Mouse (Mus musculus): ENCODE measurements at regions not wholly inside any gene's neighbourhood (a gene's known extent, or its start where the extent isn't known, plus 50 kb on each side); places are given as distances from the start of the nearest gene placed in this dataset.

DNA sequence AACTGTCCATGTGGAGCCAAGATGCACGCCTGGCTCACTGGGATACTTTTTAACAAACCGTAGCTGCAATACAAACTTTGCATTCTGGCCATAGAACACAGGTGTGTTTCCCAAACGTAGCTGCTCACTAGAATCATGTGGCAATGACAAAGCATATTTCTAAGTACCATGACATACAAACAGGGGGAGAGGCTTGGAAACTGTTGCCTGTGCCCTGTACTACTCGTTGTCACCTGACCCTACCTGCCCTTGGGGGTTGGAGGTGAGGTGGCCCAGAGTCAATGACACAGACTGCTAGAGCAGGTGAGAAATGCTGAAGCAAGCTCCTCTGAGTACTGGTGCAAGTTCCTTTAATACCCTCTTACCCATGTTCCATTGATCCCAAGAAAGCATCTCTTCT, 64.3 kb upstream of the Map4k3 start:
- Histone ChIP-seq H3K4me1 (peaks cover 21% of the 10 kb centered on the region), H3K27ac (replicated peaks) (no peak overlapping the region), H3K9me3 (0 out of 2 replicates have a peak, but pooled peaks cover 7% of the 10 kb centered on the region), H3K4me3 (no peak overlapping the region), H3K4me2 (no peak overlapping the region), H3K27me3 (replicated peaks) (no peaks in the 10 kb centered on the region), H3K36me3 (no peaks in the 10 kb centered on the region), H3K9ac (no peak overlapping the region)
- WGBS = 84% methylated on average over 4 of the region's 4 CpGs
- no peak for ATAC-seq (ENCODE audit: extremely low read depth, insufficient number of reproducible peaks, low FRiP score, low TSS enrichment)

DNA sequence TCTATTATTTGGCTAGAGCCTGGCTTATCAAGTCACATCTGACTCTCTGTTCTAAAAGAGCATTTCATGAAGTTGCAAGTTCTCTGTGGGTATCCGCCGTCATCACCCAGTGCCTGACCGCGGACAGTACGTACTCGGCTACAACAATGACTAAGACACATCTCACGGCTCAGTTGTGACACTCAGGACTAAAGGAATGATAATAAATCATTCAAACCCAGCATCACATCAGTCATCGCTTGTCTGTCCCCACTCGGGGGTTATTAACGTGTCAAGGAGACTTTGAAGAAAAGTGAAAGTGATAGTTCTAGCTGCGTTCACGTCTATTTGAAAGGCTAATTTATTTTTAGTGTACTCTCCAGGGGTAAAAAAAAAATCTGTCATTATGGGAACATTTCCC, 61.4 kb upstream of the Map4k3 start:
- no peak for ATAC-seq (ENCODE audit: extremely low read depth, insufficient number of reproducible peaks, low FRiP score, low TSS enrichment)
- Histone ChIP-seq H3K9me3 (0 out of 2 replicates have a peak, but pooled peaks cover 7% of the 10 kb centered on the region), H3K27me3 (replicated peaks) (no peaks in the 10 kb centered on the region), H3K27ac (replicated peaks) (no peak overlapping the region), H3K36me3 (no peaks in the 10 kb centered on the region), H3K4me2 (no peak overlapping the region), H3K4me1 (peaks cover 27% of the 10 kb centered on the region), H3K9ac (no peak overlapping the region), H3K4me3 (no peak overlapping the region)
- whole genome bisulfite sequencing = 71% methylated on average over 12 of the region's 12 CpGs

DNA sequence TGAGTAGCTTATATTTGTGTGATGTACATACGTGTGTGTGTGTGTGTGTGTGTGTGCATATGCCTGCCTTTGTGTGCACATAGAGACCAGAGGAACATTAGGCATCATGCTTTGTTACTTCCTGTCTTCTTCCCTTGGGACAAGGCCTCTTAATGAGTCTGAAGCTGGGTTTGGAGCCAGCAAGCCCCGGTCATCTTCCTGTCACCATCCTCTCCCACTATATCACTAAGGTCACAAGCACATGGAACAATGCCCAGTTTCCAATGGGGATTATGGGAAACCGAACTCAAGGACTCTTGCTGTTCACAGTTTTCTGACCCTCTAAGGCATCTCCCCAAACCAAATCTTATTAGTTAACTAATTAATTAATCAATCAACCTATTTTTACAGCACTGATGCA, 60.7 kb upstream of the Map4k3 start:
- H3K4me1 ChIP-seq = peaks cover 31% of the 10 kb centered on the region
- 51% methylated on average over 3 of the region's 3 CpGs for WGBS
- no peak overlapping the region for H3K4me3 ChIP-seq
- no peaks in the 10 kb centered on the region for H3K27me3 ChIP-seq (replicated peaks)
- H3K36me3 ChIP-seq = no peaks in the 10 kb centered on the region
- no peak overlapping the region for H3K9ac ChIP-seq
- H3K4me2 ChIP-seq = no peak overlapping the region
- ATAC-seq (ENCODE audit: extremely low read depth, insufficient number of reproducible peaks, low FRiP score, low TSS enrichment) = no peak
- peak overlapping the region; percentile 15; the same call in 1 of the 2 replicates for H3K27ac ChIP-seq (replicated peaks)
- H3K9me3 ChIP-seq = 0 out of 2 replicates have a peak, but pooled peaks cover 7% of the 10 kb centered on the region

DNA sequence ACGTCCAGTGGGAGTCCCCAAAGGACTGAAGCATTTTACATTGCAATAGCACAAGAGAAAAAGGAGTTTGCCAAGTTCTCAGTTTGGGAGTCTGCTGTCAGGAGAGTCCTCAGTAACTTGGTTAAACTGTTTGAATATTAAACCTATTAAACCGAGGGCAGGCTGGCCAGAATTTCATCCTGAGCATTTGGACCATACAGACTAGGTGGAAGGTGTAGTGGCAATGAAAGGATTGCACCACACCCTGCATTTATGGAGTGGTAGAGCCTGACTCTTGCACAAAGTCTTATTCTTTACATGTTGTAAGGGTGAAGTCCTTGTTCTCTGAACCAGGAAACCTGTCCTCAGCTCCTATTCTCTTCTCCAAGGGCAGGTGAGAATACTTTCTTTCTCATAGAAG, 58.6 kb upstream of the Map4k3 start:
- H3K27me3 ChIP-seq (replicated peaks) = no peaks in the 10 kb centered on the region
- 73% methylated on average over 2 of the region's 2 CpGs for WGBS
- H3K9ac ChIP-seq = no peak overlapping the region
- no peak overlapping the region for H3K4me3 ChIP-seq
- no peak overlapping the region for H3K4me2 ChIP-seq
- H3K27ac ChIP-seq (replicated peaks) = no peak overlapping the region
- no peak for ATAC-seq (ENCODE audit: extremely low read depth, insufficient number of reproducible peaks, low FRiP score, low TSS enrichment)
- peaks cover 31% of the 10 kb centered on the region for H3K4me1 ChIP-seq
- no peaks in the 10 kb centered on the region for H3K36me3 ChIP-seq
- 0 out of 2 replicates have a peak, but pooled peaks cover 7% of the 10 kb centered on the region for H3K9me3 ChIP-seq

DNA sequence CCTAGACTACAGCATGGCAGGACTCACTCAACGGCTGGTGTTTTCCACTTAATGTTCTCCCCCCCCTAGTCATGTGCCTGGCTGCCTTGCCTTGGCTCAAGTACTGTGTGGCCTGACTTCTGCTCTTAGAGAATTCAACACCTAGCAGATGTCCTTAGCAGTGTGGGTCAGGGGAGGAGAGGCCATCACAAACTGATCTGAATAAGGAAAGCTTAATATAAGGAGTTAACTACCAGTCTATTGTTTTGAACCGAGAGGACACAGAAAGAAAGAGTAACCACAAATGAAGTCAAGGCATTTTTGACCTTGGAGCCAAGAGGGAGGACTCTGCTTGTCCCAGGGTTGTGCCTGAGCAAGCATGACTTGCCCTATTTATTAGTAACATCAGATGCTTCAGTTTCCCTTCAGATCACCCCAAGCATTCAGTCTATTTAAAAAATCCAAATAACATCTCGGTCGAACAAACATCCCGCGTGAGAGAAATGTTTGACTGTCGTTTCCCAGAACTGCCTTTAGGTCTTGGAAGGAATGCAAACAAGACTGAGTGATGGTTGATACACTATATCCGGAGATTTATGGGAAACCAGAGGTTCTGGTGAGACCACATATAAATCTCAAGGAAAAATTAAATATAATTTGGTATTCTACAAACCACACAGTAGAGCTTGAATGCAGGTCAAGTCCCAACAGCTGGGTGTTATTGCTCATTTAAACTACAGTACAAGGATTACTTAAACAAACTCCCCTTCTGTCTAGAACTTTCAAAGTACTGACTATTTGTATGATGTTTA, 58.0 kb upstream of the Map4k3 start:
- Histone ChIP-seq H3K4me3 (no peak overlapping the region), H3K27me3 (replicated peaks) (no peaks in the 10 kb centered on the region), H3K4me1 (peaks cover 31% of the 10 kb centered on the region), H3K36me3 (no peaks in the 10 kb centered on the region), H3K9ac (no peak overlapping the region), H3K4me2 (no peak overlapping the region), H3K27ac (replicated peaks) (no peak overlapping the region), H3K9me3 (0 out of 2 replicates have a peak, but pooled peaks cover 7% of the 10 kb centered on the region)
- no peak for ATAC-seq (ENCODE audit: extremely low read depth, insufficient number of reproducible peaks, low FRiP score, low TSS enrichment)
- WGBS = 66% methylated on average over 8 of the region's 8 CpGs

DNA sequence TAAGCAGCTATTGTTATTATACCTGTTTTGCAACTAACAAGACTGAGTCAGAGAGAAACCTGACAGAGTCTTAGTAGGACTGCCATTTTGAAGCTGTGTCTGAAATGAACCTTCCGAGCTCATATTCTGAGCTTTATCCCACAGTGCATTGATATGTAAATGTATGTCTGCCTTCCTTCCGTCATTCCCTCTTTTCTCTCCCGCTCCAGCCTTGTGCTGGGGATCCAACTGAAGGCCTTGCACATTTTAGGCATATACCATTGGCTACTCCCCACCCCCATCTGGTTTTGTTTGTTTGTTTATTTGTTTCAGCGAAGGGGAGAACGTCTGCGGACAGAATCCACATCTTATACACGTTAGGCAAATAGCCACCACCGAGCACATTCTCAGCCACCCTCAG, 57.2 kb upstream of the Map4k3 start:
- ATAC-seq (ENCODE audit: extremely low read depth, insufficient number of reproducible peaks, low FRiP score, low TSS enrichment) = no peak
- Histone ChIP-seq H3K27me3 (replicated peaks) (no peaks in the 10 kb centered on the region), H3K4me1 (peaks cover 31% of the 10 kb centered on the region), H3K36me3 (no peaks in the 10 kb centered on the region), H3K4me3 (no peak overlapping the region), H3K9me3 (0 out of 2 replicates have a peak, but pooled peaks cover 7% of the 10 kb centered on the region), H3K9ac (no peak overlapping the region), H3K4me2 (no peak overlapping the region), H3K27ac (replicated peaks) (no peak overlapping the region)
- WGBS = 79% methylated on average over 8 of the region's 8 CpGs

DNA sequence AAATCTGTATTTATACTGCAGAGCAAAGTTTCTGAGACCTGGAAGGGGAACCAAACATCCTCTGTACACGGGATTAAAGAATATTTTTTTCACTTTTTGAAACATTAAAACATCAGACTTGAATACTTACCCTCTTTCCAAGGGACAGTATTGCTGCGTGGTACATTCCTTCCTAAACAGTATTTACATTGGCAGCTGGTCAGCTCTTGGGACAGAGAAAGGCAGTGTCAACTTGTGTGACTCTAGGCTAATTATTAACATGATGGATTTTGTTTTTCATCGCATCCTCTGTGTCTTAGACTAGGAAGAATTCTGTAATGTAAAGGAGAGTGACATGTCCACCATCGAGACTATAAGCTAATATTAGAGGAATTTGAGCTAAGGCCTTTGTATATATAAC, 56.8 kb upstream of the Map4k3 start:
- Histone ChIP-seq H3K9me3 (0 out of 2 replicates have a peak, but pooled peaks cover 7% of the 10 kb centered on the region), H3K36me3 (no peaks in the 10 kb centered on the region), H3K4me1 (peaks cover 34% of the 10 kb centered on the region), H3K4me3 (no peak overlapping the region), H3K27me3 (replicated peaks) (no peaks in the 10 kb centered on the region), H3K27ac (replicated peaks) (no peak overlapping the region), H3K9ac (no peak overlapping the region), H3K4me2 (no peak overlapping the region)
- WGBS = 56% methylated on average over 4 of the region's 4 CpGs
- no peak for ATAC-seq (ENCODE audit: extremely low read depth, insufficient number of reproducible peaks, low FRiP score, low TSS enrichment)

DNA sequence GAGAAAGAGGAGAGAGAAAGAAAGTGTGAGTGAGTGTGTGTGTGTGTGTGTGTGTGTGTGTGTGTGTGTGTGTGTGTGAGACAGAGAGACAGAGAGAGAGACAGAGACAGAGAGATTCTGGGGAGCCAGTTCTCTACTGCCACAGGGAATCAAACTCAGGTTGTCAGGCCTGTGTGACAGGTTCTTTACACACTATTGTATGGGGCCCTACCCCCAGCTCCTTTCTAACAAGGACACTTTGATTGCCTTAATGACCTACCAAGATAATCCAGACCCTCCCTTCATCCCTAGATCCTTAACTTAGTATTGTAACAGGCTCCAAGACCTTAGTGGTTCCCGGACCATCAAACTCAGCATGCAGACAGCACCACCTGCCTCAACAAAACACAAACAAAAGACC, 53.9 kb upstream of the Map4k3 start:
- Histone ChIP-seq H3K9me3 (peaks cover 7% of the 10 kb centered on the region; the same call in 1 of the 2 replicates), H3K27me3 (replicated peaks) (no peaks in the 10 kb centered on the region), H3K9ac (no peak overlapping the region), H3K36me3 (no peaks in the 10 kb centered on the region), H3K4me1 (peaks cover 27% of the 10 kb centered on the region), H3K4me3 (no peak overlapping the region), H3K27ac (replicated peaks) (no peak overlapping the region), H3K4me2 (no peak overlapping the region)
- WGBS = 43% methylated on average over 1 of the region's 1 CpGs
- no peak for ATAC-seq (ENCODE audit: extremely low read depth, insufficient number of reproducible peaks, low FRiP score, low TSS enrichment)

DNA sequence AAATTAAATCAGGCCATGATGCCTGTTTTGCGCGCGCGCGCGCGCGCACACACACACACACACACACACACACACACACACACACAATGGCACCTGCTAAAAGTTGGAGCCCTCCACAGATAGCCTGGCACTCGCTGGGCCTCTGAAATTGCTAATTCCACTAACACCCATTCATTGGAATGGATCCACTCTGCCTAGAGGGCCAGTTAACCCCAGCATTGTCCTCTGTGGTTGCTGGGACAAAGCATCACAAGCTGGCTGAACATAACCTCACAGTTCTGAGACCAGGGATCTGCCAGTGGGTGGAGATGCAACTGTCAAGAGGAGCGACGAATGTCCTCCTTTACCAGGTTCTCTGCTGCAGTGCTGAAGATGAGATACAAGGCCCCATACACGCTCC, 53.3 kb upstream of the Map4k3 start:
- Histone ChIP-seq H3K9me3 (peaks cover 7% of the 10 kb centered on the region; the same call in 1 of the 2 replicates), H3K36me3 (no peaks in the 10 kb centered on the region), H3K9ac (no peak overlapping the region), H3K27me3 (replicated peaks) (no peaks in the 10 kb centered on the region), H3K4me1 (peaks cover 27% of the 10 kb centered on the region), H3K4me3 (no peak overlapping the region), H3K27ac (replicated peaks) (no peak overlapping the region), H3K4me2 (no peak overlapping the region)
- 93% methylated on average over 12 of the region's 12 CpGs for WGBS
- ATAC-seq (ENCODE audit: extremely low read depth, insufficient number of reproducible peaks, low FRiP score, low TSS enrichment) = no peak

DNA sequence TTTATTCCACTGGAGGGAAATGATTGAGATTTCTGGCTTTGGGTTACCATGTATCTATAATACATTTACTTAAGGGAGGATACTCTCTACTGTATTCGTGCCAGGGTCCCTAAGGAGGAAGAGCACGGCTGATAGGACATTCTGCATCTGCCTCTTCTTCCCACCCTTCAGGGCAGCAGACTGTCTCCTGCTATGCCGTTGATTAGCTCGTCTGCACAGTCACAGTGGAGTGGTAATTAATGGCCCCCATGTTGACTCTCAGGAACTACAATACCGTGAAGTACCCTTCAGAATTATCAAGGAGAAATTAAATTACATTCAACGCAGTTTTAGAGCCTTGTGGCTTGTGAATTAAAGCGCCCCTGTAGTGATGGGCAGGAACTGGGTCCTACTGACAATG, 52.0 kb upstream of the Map4k3 start:
- H3K4me1 ChIP-seq = peaks cover 16% of the 10 kb centered on the region
- peaks cover 7% of the 10 kb centered on the region; the same call in 1 of the 2 replicates for H3K9me3 ChIP-seq
- H3K4me2 ChIP-seq = no peak overlapping the region
- 51% methylated on average over 7 of the region's 7 CpGs for WGBS
- peak overlapping the region; percentile 32; the same call in 1 of the 2 replicates for H3K27ac ChIP-seq (replicated peaks)
- H3K36me3 ChIP-seq = no peaks in the 10 kb centered on the region
- no peaks in the 10 kb centered on the region for H3K27me3 ChIP-seq (replicated peaks)
- H3K9ac ChIP-seq = no peak overlapping the region
- no peak overlapping the region for H3K4me3 ChIP-seq
- no peak for ATAC-seq (ENCODE audit: extremely low read depth, insufficient number of reproducible peaks, low FRiP score, low TSS enrichment)

DNA sequence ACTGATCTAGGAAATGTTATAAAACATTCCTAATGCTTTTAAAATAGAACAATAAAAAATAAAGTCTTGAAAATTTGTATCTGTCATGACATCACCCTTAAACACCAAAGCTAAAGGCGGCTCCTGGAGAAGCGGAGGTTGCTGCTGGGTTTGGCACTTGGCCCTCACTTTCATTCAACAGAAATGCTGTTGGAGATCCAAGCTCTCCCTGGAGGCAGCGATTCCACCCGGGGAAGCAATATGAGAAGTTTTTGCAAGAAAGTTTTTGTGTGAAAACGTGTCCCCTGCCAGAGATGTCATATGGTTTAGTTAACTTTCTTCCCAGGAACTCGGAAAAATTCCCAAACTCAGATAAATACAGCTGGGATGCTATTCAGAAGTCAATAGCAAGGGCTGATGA, 51.5 kb upstream of the Map4k3 start:
- Histone ChIP-seq H3K9me3 (peaks cover 7% of the 10 kb centered on the region; the same call in 1 of the 2 replicates), H3K27me3 (replicated peaks) (no peaks in the 10 kb centered on the region), H3K4me3 (no peak overlapping the region), H3K27ac (replicated peaks) (no peak overlapping the region), H3K4me1 (peaks cover 11% of the 10 kb centered on the region), H3K4me2 (no peak overlapping the region), H3K9ac (no peak overlapping the region), H3K36me3 (no peaks in the 10 kb centered on the region)
- ATAC-seq (ENCODE audit: extremely low read depth, insufficient number of reproducible peaks, low FRiP score, low TSS enrichment) = no peak
- WGBS = 61% methylated on average over 6 of the region's 6 CpGs

All from heart, embryonic 13.5 days (tissue).